8 mouse cellular contexts compared by ENCODE assay signal in genomic region chr5:120578504-120579081, GRCm38 (mm10). TPM values are rescaled to one million over a fixed set of nuclear protein-coding genes. Genes with fewer than 3 reads are reported as not detected.
DNase-seq lines count a peak whose midpoint lies in the region; ATAC-seq and TF ChIP-seq lines count a peak whose summit lies in the region.

No protein-coding gene starts in this region.

- intact Hi-C loops in heart, postnatal 36 days (cut with DNase I), result no loop called here

- peak; percentile 84 for DNase-seq in testis, postnatal 10 days (ENCODE audit: low spot score)
- no peak for DNase-seq in testis, postnatal 14 days (ENCODE audit: low spot score)
- peak; percentile 69 to 75 for DNase-seq in heart, postnatal 36 days
- peak; percentile 59 for DNase-seq in limb, embryonic 10.5 days (ENCODE audit: low spot score)
- DNase-seq in thymus, postnatal 25 days, result peak; percentile 82
- no peak for DNase-seq in frontal cortex, adult 2 months (ENCODE audit: extremely low spot score in 1 of 2, low spot score in 1 of 2)

- H3K9me3 ChIP-seq in embryonic facial prominence, embryonic 15.5 days (replicated peaks), result no peaks in the 10 kb centered on the region
- H3K9me3 ChIP-seq in limb, embryonic 10.5 days (replicated peaks), result no peaks in the 10 kb centered on the region

- no peak overlapping the region for H3K4me3 ChIP-seq in embryonic facial prominence, embryonic 15.5 days (replicated peaks)
- H3K4me3 ChIP-seq in limb, embryonic 10.5 days, result no peak overlapping the region; the same call in 1 of the 2 replicates
- no peak overlapping the region for H3K4me3 ChIP-seq in myocyte

- no peak for TF ChIP-seq POLR2A in myocyte (IDR thresholded peaks at IDR 0.05; ENCODE audit: insufficient read length, low read depth)

- H3K36me3 ChIP-seq in embryonic facial prominence, embryonic 15.5 days, result peaks cover 17% of the 10 kb centered on the region; the same call in 1 of the 2 replicates
- peaks cover 31% of the 10 kb centered on the region for H3K36me3 ChIP-seq in limb, embryonic 10.5 days
- peaks cover 14% of the 10 kb centered on the region for H3K36me3 ChIP-seq in myocyte (ENCODE audit: control insufficient read depth, insufficient read depth)

- 13% methylated on average over 12 of the region's 12 CpGs for WGBS in embryonic facial prominence, embryonic 15.5 days
- whole genome bisulfite sequencing in limb, embryonic 10.5 days, result 43% methylated on average over 12 of the region's 12 CpGs

- H3K79me2 ChIP-seq in myocyte (ENCODE audit: control insufficient read depth, insufficient read depth), result peaks cover 47% of the 10 kb centered on the region

- peak overlapping the region; percentile 25; the same call in 1 of the 2 replicates for H3K4me2 ChIP-seq in embryonic facial prominence, embryonic 15.5 days (replicated peaks)
- peak overlapping the region; percentile 81 for H3K4me2 ChIP-seq in myocyte (ENCODE audit: low read depth)

- no peak overlapping the region for H3ac ChIP-seq in myocyte (ENCODE audit: control insufficient read depth, insufficient read length)

- H3K27ac ChIP-seq in embryonic facial prominence, embryonic 15.5 days (replicated peaks), result peak overlapping the region; percentile 79
- peak overlapping the region; percentile 73 for H3K27ac ChIP-seq in limb, embryonic 10.5 days

- no peak overlapping the region for H3K9ac ChIP-seq in embryonic facial prominence, embryonic 15.5 days

- ATAC-seq in embryonic facial prominence, embryonic 15.5 days (ENCODE audit: insufficient number of reproducible peaks, low FRiP score, low TSS enrichment, low read depth), result no peak

- H3K4me1 ChIP-seq in embryonic facial prominence, embryonic 15.5 days, result peaks cover 39% of the 10 kb centered on the region
- H3K4me1 ChIP-seq in limb, embryonic 10.5 days, result peaks cover 66% of the 10 kb centered on the region

- no peaks in the 10 kb centered on the region for H3K27me3 ChIP-seq in embryonic facial prominence, embryonic 15.5 days
- no peaks in the 10 kb centered on the region for H3K27me3 ChIP-seq in limb, embryonic 10.5 days (ENCODE audit: low read depth, poor library complexity, severe bottlenecking)
- no peaks in the 10 kb centered on the region for H3K27me3 ChIP-seq in myocyte (ENCODE audit: control insufficient read depth, insufficient read depth, insufficient read length)

TF ChIP-seq in myocyte, 11 proteins besides CTCF, POLR2A, EP300 and RAD21:
- peak; percentile 8 for TF ChIP-seq POLR2AphosphoS2 (IDR thresholded peaks at IDR 0.05; ENCODE audit: insufficient read length, low read depth)
- peak in 2 of 3 experiments; percentile 58 to 78 for TF ChIP-seq MYOD1 (IDR thresholded peaks at IDR 0.05; ENCODE audit: control insufficient read depth in 1 of 3, insufficient read length in 2 of 3, low read depth in 2 of 3)
- no peak for TF ChIP-seq E2F4 (IDR thresholded peaks at IDR 0.05; ENCODE audit: insufficient read depth)
- peak; percentile 45 for TF ChIP-seq TCF12 (IDR thresholded peaks at IDR 0.05; ENCODE audit: insufficient read depth, poor library complexity, severe bottlenecking)
- TF ChIP-seq USF1 (IDR thresholded peaks at IDR 0.05; ENCODE audit: low read depth), result no peak
- peak; percentile 73 for TF ChIP-seq MAX (IDR thresholded peaks at IDR 0.05; ENCODE audit: low read depth)
TF ChIP-seq in myocyte: peak in this region for 4.

RNA-seq across cellular contexts. Expression of gene Tpcn1, which starts 9.9 kb away (rescaled TPM):
- polyA plus RNA-seq in embryonic facial prominence, embryonic 15.5 days (2015; fragmentation: Nextera tagmentation; extraction: Ambion mirVana), result 28.4 and 28.6 TPM in 2 replicates
- 10 to 100 TPM; 32.5 to 36.0 TPM for total RNA-seq in heart, postnatal 36 days (2021)
- polyA plus RNA-seq in limb, embryonic 10.5 days (2016; fragmentation: Nextera tagmentation; extraction: Ambion mirVana), result 12.3 and 13.2 TPM in 2 replicates
- 88.7 TPM for polyA plus RNA-seq in myocyte (2012; fragmentation: generic; extraction: Trizol)
- polyA plus RNA-seq in frontal cortex, adult 2 months (2012; rRNA removed), result 37.9 and 39.9 TPM in 2 replicates

RNA-seq across cellular contexts. Expression of gene Iqcd, which starts 10.2 kb away (rescaled TPM):
- 1.9 and 3.2 TPM in 2 replicates for polyA plus RNA-seq in embryonic facial prominence, embryonic 15.5 days (2015; fragmentation: Nextera tagmentation; extraction: Ambion mirVana)
- total RNA-seq in heart, postnatal 36 days (2021), result not detected
- polyA plus RNA-seq in limb, embryonic 10.5 days (2016; fragmentation: Nextera tagmentation; extraction: Ambion mirVana), result 0.30 and 0.41 TPM in 2 replicates
- polyA plus RNA-seq in myocyte (2012; fragmentation: generic; extraction: Trizol), result 0.91 TPM
- polyA plus RNA-seq in frontal cortex, adult 2 months (2012; rRNA removed), result 1.9 and 2.1 TPM in 2 replicates

RNA-seq across cellular contexts. Expression of gene Rita1, which starts 33.8 kb away (rescaled TPM):
- 15.5 and 15.8 TPM in 2 replicates for polyA plus RNA-seq in embryonic facial prominence, embryonic 15.5 days (2015; fragmentation: Nextera tagmentation; extraction: Ambion mirVana)
- total RNA-seq in heart, postnatal 36 days (2021), result 10 to 100 TPM; 15.0 to 17.1 TPM
- 17.5 and 19.5 TPM in 2 replicates for polyA plus RNA-seq in limb, embryonic 10.5 days (2016; fragmentation: Nextera tagmentation; extraction: Ambion mirVana)
- 14.7 TPM for polyA plus RNA-seq in myocyte (2012; fragmentation: generic; extraction: Trizol)
- 34.8 and 36.4 TPM in 2 replicates for polyA plus RNA-seq in frontal cortex, adult 2 months (2012; rRNA removed)

RNA-seq across cellular contexts. Expression of gene Ddx54, which starts 33.9 kb away (rescaled TPM):
- 43.4 and 44.5 TPM in 2 replicates for polyA plus RNA-seq in embryonic facial prominence, embryonic 15.5 days (2015; fragmentation: Nextera tagmentation; extraction: Ambion mirVana)
- 10 to 100 TPM; 22.2 to 24.3 TPM for total RNA-seq in heart, postnatal 36 days (2021)
- polyA plus RNA-seq in limb, embryonic 10.5 days (2016; fragmentation: Nextera tagmentation; extraction: Ambion mirVana), result 58.1 and 62.6 TPM in 2 replicates
- polyA plus RNA-seq in myocyte (2012; fragmentation: generic; extraction: Trizol), result 56.3 TPM
- 28.2 and 31.2 TPM in 2 replicates for polyA plus RNA-seq in frontal cortex, adult 2 months (2012; rRNA removed)

RNA-seq across cellular contexts. Expression of gene Cfap73, which starts 55.4 kb away (rescaled TPM):
- polyA plus RNA-seq in embryonic facial prominence, embryonic 15.5 days (2015; fragmentation: Nextera tagmentation; extraction: Ambion mirVana), result 0.92 and 2.5 TPM in 2 replicates
- not detected for total RNA-seq in heart, postnatal 36 days (2021)
- polyA plus RNA-seq in limb, embryonic 10.5 days (2016; fragmentation: Nextera tagmentation; extraction: Ambion mirVana), result not detected in 2 replicates
- polyA plus RNA-seq in myocyte (2012; fragmentation: generic; extraction: Trizol), result not detected
- 0.10 TPM in 1 of 2 replicates, not detected in the other for polyA plus RNA-seq in frontal cortex, adult 2 months (2012; rRNA removed)

Comparison
In these comparisons a context has a peak if more than half of its experiments do, and no peak if none do; other contexts are left out.
1. DNase-seq: peak in testis, postnatal 10 days (single experiment), heart, postnatal 36 days (2 of 2), limb, embryonic 10.5 days (single experiment) and thymus, postnatal 25 days (single experiment); none in testis, postnatal 14 days (single experiment) and frontal cortex, adult 2 months (0 of 2).